Mouse (Mus musculus) C2C12 (cell line): ENCODE data around the gene Pkig.

Experiments
- CEBPB ChIP-seq: IDR thresholded peaks from one replicate; pipeline ENCODE4 v1.6.1; 2011; ENCODE audit warnings: low read depth, mild to moderate bottlenecking, control low read depth, moderate library complexity
- CTCF ChIP-seq: IDR thresholded peaks from one replicate; pipeline ENCODE4 v1.5.1; 2011; ENCODE audit not compliant: control insufficient read depth, insufficient read depth, insufficient read length
- FOSL1 ChIP-seq: IDR thresholded peaks from one replicate; pipeline ENCODE4 v1.8.0; 2011; ENCODE audit warnings: mild to moderate bottlenecking, low read length; ENCODE audit not compliant: poor library complexity, insufficient read depth, severe bottlenecking
- MAX ChIP-seq: IDR thresholded peaks from one replicate; pipeline ENCODE4 v1.6.1; 2011; ENCODE audit warnings: mild to moderate bottlenecking, control low read depth
- MYOD1 ChIP-seq: IDR thresholded peaks from one replicate; pipeline ENCODE4 v1.6.1; 2011; ENCODE audit warnings: low read depth; ENCODE audit not compliant: control insufficient read depth, insufficient read length
- MYOG ChIP-seq: IDR thresholded peaks from one replicate; pipeline ENCODE4 v1.6.1; 2011; ENCODE audit not compliant: control insufficient read depth, insufficient read length; ENCODE audit errors: extremely low read depth
- USF1 ChIP-seq: IDR thresholded peaks from one replicate; pipeline ENCODE4 v1.6.1; 2011; ENCODE audit warnings: low read depth, mild to moderate bottlenecking, control low read depth, moderate library complexity

DNA sequence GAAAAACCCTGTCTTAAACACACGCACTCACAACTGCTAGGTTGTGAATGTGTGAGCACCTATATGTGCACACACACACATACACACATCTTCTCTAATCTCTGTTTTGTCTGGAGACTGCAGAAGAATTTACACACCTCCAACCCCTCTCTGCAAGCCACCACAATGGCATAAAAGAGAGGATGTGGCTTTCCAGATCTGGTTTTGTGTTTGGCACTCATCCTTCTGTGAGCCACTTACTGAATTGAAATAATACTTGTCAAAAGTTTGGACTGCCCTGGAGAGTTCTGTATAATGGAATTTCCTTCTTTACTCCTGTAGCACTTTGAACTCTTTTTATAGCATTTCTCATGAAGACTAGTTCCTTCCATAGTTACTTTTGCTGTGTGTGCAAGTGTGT is 8.9 kb downstream of the Pkig start:
- TF ChIP-seq MYOD1 (no peak), CTCF (no peak), USF1 (no peak), MAX (no peak), CEBPB (no peak), FOSL1 (no peak), MYOG (no peak)
